Mouse (Mus musculus) cerebellum, adult 8-10 months (tissue): ENCODE data around the gene Inafm2.

Source experiments
- DNase-seq: peaks from one replicate; pipeline ENCODE4 v3.0.0; 2022

Inafm2 gene

GRCm38 (mm10) chr2:118727911-118728310, 17.6 kb upstream of the Inafm2 start:
- DNase-seq: no peak

GRCm38 (mm10) chr2:118728337-118728736, 17.2 kb upstream of the Inafm2 start, which contains the start of gene Plcb2:
Gene Plcb2, minus strand, starts transcription at chr2:118728438.
- DNase-seq: no peak

- DNase-seq: no peak
Measured at GRCm38 (mm10) chr2:118729194-118729593, 16.4 kb upstream of the Inafm2 start.

DNA sequence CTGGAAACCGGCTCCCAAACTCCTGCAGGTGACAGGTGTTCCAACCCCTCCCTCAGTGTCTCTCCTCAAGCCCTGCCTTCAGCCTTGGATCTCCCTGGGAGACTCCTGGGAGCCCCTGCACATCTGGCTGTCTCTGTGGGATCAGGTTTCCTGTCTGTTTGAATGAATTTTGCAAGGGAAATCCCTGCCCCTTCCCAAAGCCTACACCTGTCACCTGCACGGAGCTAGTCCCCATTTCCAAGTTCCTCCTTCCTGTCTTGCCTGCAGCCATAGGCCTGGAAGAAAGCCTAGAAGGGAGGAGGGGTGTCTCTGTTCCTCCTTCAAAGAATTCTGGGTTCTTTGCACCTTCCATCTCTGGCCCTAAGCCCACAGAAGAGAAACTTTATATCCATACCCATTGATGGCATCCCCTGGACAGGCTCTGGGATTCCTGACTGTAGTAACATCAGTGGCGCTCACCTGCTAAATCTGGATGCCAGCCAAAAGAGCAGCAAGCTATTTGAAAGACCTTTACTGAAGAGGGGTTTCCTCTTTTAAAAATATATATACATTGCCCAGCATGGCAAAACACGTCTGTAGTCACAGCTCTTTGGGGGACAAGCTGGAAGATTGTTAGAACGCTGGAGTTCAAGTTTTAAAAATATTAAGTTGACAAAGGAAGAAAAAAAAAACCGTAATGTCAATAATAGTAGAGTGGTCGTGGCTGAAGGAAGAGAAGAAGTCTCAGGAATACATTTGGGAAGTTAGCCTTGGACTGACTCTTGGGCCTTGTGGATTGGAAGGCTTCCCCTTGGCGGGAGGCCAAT, 15.5 kb upstream of the Inafm2 start:
- no peak for DNase-seq

DNA sequence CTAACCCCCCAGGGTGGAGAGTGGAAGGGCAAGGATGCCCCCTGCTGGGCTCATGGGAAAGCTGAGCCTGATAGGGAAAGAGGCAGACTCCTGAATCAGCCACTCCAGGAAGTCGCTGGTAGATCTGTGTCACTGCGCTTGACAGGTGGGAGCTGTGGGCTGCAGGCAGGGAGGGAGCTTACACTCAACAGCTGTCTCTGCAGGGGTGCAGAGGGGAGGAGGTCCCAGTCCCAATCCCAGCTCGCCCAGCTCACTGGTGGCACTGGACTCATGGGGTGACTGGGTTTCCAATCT, 15.0 kb upstream of the Inafm2 start:
- no peak for DNase-seq

GRCm38 (mm10) chr2:118731981-118732380, 13.6 kb upstream of the Inafm2 start:
- no peak for DNase-seq

DNA sequence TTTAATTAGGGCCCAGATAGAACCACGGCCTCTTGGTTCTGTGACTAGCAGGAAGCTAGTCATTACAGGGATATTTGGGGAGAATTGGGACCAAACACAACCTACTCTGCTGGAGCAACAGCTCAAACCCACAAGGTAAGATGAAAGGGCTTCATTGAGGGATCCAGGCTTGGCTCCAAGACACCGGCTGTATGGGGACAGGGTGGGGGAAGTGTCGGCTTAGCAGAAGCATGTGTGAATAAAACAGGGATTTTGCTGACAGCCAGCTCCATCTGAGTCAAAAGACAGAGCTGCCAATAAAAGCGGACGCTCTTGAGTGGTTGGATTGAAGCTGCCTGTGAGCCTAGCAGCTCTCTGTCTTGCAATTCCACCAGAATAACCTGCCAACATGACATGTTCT, 12.2 kb upstream of the Inafm2 start:
- no peak for DNase-seq

DNA sequence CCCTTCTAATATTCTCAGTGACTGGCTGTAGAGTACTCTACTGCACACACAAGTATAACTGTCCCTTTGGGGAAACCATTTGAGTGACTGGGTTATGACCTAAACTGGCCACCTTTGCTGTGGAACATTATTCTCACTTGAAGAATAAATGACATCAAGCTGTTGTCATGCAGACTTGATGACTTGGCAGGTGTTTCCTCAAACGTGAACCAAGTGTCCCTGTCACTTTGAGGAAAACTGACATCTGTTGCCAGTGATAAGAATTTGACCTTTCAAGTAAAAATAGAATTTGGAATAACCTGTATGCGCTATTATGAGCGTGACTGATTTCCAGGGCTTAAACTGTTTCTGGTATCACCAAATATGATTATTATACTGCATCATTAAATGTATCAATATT, 5.2 kb upstream of the Inafm2 start:
- no peak for DNase-seq

DNA sequence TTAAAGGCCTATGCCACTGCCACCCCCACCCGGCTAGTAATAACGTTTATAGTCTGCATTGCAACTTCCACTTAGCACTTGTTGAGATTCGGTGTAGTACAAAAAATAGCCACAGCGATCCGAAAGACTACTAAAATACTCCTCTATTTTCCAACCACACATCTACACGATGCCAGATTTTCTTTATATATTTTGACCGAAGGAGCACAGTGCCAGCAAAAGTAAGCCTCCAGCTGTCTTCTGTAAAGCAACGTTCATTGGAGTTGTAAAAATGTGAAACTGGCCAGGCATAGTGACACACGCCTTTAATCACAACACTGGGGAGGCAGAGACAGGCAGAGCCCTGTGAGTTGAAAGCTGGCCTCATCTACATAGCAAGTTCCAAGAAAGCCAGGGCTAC, 4.4 kb upstream of the Inafm2 start:
- DNase-seq: no peak

GRCm38 (mm10) chr2:118743261-118743943, 2.2 kb upstream of the Inafm2 start:
- DNase-seq: peak; percentile 53

DNA sequence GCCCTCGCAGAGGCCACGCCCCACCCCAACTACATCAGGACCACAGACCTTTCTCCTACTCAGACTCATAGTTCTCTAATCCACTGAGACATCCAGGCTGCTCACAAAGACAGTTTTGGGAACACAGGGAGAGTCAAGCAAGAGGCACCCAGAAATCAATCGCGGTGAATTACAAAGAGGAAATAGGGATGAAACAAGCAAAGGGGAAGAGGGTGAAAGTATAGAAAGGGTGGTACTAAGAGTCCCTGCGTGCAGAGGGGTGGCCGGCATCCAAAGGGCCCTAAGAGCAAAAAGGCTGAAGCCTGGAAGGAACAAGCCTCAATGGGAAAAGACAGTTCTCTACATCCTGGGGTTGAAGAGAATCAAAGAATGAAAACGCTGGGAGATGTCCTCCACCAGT, 937 bp upstream of the Inafm2 start:
- peak; percentile 5 for DNase-seq

GRCm38 (mm10) chr2:118745915-118746901, 650 bp downstream of the Inafm2 start:
- peak; percentile 53 for DNase-seq

DNA sequence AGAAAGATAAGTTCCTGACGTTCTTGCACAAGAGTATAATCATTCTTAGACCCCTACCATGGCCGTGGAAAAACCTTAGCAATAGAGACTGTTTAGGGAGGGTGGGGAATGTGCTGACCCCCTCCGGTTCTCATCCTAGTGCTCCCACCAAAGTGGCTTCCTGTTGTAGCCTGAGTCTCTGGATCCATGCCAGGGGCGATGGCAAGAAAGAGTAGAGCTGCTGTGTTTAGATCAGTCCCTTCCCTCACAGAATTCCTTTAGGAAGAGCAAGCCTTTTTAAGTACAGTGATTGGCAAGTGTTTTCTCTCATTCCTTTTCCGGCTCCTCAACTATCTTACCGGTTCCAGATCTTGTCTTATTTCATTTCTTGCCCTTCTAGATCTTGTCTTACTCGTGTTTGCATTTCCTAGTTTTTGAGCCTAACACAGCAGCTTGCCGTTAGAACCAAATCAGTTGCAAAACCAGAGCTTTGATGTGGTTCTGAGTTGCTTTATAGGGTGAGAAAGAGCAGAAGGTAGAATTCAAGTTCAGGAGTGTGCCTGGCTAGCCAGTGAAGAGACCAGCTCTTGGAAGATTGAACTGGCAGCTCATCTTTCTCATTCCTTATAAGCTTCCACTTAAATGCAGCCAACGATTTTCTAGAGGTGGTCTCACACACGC, 1.9 kb downstream of the Inafm2 start:
- peak; percentile 50 for DNase-seq

GRCm38 (mm10) chr2:118749341-118749884, 3.9 kb downstream of the Inafm2 start:
- DNase-seq: no peak

GRCm38 (mm10) chr2:118750476-118750875, 4.9 kb downstream of the Inafm2 start:
- no peak for DNase-seq

DNA sequence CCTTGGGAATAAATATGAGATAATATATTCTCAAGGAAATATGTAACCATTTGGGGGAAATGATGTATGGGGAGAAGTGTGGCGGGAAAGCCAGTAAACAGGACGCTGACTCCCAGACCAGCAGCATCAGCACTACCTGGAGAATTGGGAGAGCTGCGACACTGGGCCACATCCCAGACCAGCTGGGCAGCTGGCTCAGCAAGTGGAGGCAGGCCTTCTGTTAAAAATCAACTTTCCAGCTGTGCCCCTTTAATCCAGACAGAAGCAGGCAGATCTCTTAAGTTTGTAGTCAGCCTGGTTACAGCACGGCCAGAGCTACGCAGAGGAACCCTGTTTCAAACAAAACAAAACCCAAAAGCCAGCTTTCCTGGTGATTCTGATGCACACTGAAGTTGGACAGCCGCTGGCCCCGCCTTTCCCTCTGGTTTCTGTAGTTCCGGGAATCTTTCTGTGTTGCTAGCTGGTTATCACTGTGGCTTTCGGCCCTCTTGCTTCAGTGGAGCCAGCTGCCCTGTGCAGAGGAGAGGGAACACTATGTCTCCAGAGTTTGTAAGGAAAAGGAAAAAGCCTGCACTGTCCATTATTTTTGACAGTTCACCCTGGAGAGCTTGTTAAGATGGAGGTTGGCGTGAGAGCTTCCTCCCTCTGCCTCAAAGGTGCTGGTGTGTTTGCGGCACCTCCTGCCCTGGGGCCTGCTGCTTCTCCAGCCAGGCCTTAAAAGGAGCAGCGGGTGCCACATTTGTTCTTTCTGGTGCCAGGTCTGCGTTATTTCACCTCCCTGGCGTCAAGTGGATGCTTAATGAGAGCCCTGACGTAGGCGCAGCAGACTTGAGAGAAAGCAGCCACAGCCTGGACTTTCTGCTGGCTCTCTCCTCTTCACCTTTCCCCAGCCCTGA, 6.6 kb downstream of the Inafm2 start:
- no peak for DNase-seq

DNA sequence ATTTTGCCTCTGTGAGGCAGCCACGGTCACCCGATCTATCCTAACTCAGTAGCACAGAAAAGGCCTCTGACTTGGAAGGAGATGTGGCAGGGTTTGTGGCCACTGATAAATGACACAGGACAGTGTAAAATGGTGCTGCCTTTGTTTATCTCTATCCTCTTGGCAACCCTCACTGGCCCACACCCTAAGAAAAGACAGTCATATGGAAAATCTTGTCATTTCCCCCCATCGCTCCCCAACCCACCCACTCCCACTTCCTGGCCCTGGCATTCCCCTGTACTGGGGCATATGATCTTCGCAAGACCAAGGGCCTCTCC, 7.2 kb downstream of the Inafm2 start:
- DNase-seq: no peak

DNA sequence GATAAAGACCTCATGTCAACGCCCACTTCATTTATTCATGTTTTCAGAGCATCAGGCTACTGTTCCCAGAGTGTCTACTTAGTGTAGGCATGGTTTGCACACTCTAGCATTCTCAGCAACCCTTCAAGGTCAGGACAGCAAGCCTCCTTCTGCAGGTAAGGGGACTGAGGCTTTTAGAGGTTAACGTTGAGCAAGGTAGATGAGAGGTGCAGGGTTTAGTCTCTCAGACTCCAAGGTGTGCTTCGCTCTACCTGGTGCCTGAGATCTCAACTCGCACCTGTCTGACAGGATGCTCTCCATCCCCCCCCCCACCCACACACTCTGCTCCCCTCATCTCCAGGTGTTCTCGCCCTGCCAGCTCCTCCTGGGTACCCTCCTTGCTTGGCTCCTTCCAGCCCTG, 8.6 kb downstream of the Inafm2 start:
- peak; percentile 1 for DNase-seq

GRCm38 (mm10) chr2:118755407-118755806, 9.8 kb downstream of the Inafm2 start:
- DNase-seq: peak; percentile 3

GRCm38 (mm10) chr2:118756103-118756502, 10.5 kb downstream of the Inafm2 start:
- DNase-seq: no peak

- peak; percentile 44 for DNase-seq
Measured at GRCm38 (mm10) chr2:118759828-118760227, 14.3 kb downstream of the Inafm2 start.
